Mouse (Mus musculus) heart, embryonic 16.5 days (tissue): Measurements from ENCODE around the gene Fkbp6. TPM values are rescaled to one million over a fixed set of nuclear protein-coding genes. Genes with fewer than 3 reads are reported as not detected.
A peak's percentile ranks its signal among the peaks of the same experiment; 100 is the strongest.

Experiments
- ATAC-seq: fragments of 200-750 bp; cut with Nextera tagmentation; replicated peaks from 2 replicates; pipeline ENCODE4 v1.8.0; 2017; ENCODE audit warnings: moderate number of reproducible peaks; ENCODE audit not compliant: insufficient read depth, low FRiP score; ENCODE audit errors: extremely low read depth
- H3K27ac ChIP-seq: fragments of 300-500 bp; sonication (generic); 2 replicates; pipeline ENCODE4 v1.5.1; 2014; ENCODE audit warnings: mild to moderate bottlenecking, low read length, control low read depth, moderate library complexity
- H3K27me3 ChIP-seq: fragments of 300-500 bp; sonication (generic); 2 replicates; pipeline ENCODE4 v1.6.1; 2014; ENCODE audit warnings: low read length, mixed read lengths; ENCODE audit not compliant: control insufficient read depth, insufficient read depth
- H3K36me3 ChIP-seq: fragments of 300-500 bp; sonication (generic); 2 replicates; pipeline ENCODE4 v1.6.1; 2014; ENCODE audit not compliant: control insufficient read depth, insufficient read depth
- H3K4me1 ChIP-seq: fragments of 300-500 bp; sonication (generic); 2 replicates; pipeline ENCODE4 v1.6.1; 2014; ENCODE audit warnings: low read length, mixed read lengths; ENCODE audit not compliant: control insufficient read depth, insufficient read depth
- H3K4me2 ChIP-seq: fragments of 300-500 bp; sonication (generic); 2 replicates; pipeline ENCODE4 v1.6.1; 2014; ENCODE audit warnings: low read depth, mild to moderate bottlenecking, control low read depth, low read length
- H3K4me3 ChIP-seq: fragments of 300-500 bp; sonication (generic); 2 replicates; pipeline ENCODE4 v1.5.1; 2014; ENCODE audit warnings: mild to moderate bottlenecking, control low read depth, low read length
- H3K9ac ChIP-seq: fragments of 300-500 bp; sonication (generic); 2 replicates; pipeline ENCODE4 v1.6.1; 2014; ENCODE audit warnings: low read length, control low read depth
- H3K9me3 ChIP-seq: fragments of 300-500 bp; sonication (generic); replicated peaks from 2 replicates; pipeline ENCODE4 v1.6.1; 2016; ENCODE audit warnings: low read length; ENCODE audit not compliant: control insufficient read depth
- WGBS: fragments of 180-500 bp; shearing (Covaris S2); extraction: QIAGEN DNeasy Blood & Tissue Kit; methylation state at CpG from one replicate; pipeline ENCODE4 v1.1.7; 2014; 5-methylcytosine and 5-hydroxymethylcytosine counted together
- polyA plus RNA-seq: library from polyadenylated mRNA; unstranded; fragments of >200 nt; fragmentation: Nextera tagmentation; extraction: Ambion mirVana; gene quantifications from 2 replicates; pipeline ENCODE4 v1.2.1, GENCODE M21; 2015

Gene Fkbp6
- polyA plus RNA-seq, 1 experiment from 2014 or later, result not detected

DNA sequence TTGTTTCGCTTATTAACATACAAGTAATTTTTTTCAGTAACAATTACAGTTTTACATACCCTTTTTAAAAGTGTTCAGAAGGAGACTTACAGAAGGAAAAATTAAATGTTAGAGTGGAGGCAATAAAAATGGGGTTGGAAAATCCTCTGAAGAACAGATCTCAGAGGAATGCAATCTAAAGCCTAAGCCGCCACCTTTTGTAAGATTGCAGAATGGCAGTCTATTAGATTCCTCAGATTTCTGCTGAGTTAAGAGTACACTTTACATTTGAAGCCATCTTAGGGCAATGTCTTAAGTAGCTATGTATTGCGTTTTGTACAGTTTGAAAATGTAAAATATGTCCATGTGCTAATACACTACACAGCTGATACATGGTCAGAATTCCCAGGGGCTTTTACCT lies 47.4 kb downstream of the Fkbp6 start:
- no peaks in the 10 kb centered on the region; the same call in 1 of the 2 replicates for H3K27me3 ChIP-seq
- WGBS, result 81% methylated on average over 3 of the region's 3 CpGs
- H3K4me1 ChIP-seq, result no peaks in the 10 kb centered on the region
- no peaks in the 10 kb centered on the region for H3K9me3 ChIP-seq
- no peak overlapping the region for H3K4me2 ChIP-seq
- no peak overlapping the region for H3K9ac ChIP-seq
- H3K36me3 ChIP-seq, result no peaks in the 10 kb centered on the region
- ATAC-seq, result no peak
- no peak overlapping the region for H3K27ac ChIP-seq
- no peak overlapping the region for H3K4me3 ChIP-seq

- Histone ChIP-seq H3K36me3 (no peaks in the 10 kb centered on the region), H3K4me3 (no peak overlapping the region), H3K27ac (no peak overlapping the region), H3K27me3 (no peaks in the 10 kb centered on the region; the same call in 1 of the 2 replicates), H3K9ac (no peak overlapping the region), H3K9me3 (no peaks in the 10 kb centered on the region), H3K4me1 (no peaks in the 10 kb centered on the region), H3K4me2 (no peak overlapping the region)
- no peak for ATAC-seq
- 26% methylated on average over 3 of the region's 3 CpGs for WGBS
Observed at GRCm38 (mm10) chr5:135301916-135302315, 47.9 kb downstream of the Fkbp6 start.

DNA sequence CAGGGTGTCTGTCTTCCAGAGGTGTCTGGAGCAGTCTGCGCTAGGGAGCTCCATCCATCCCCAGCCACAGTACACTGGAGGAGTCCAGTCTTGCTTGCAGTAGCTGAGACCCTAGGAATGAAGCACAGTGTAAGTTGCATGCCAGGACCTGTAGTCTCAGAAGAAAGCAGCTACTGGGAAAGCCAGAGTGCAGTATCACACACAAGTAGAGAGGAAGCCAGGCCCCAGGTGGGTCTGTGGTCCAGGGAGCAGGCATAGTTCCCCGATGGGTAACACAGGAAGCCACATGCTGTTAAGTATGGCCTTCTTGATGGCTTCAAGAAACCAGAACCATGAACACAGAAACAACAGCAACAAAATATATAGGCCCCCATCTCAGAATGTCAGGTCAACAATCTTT lies 57.8 kb downstream of the Fkbp6 start:
- H3K27me3 ChIP-seq, result no peaks in the 10 kb centered on the region
- H3K4me2 ChIP-seq, result no peak overlapping the region
- ATAC-seq, result no peak
- H3K9me3 ChIP-seq, result 0 out of 2 replicates have a peak, but pooled peaks cover 2% of the 10 kb centered on the region
- H3K4me1 ChIP-seq, result no peaks in the 10 kb centered on the region
- no peak overlapping the region for H3K27ac ChIP-seq
- H3K4me3 ChIP-seq, result no peak overlapping the region
- H3K9ac ChIP-seq, result no peak overlapping the region
- no peaks in the 10 kb centered on the region for H3K36me3 ChIP-seq
- WGBS, result 87% methylated on average over 2 of the region's 2 CpGs

- Histone ChIP-seq H3K4me1 (no peaks in the 10 kb centered on the region), H3K27ac (no peak overlapping the region), H3K4me2 (no peak overlapping the region), H3K4me3 (no peak overlapping the region), H3K9ac (no peak overlapping the region), H3K36me3 (no peaks in the 10 kb centered on the region), H3K27me3 (no peaks in the 10 kb centered on the region), H3K9me3 (0 out of 2 replicates have a peak, but pooled peaks cover 2% of the 10 kb centered on the region)
- WGBS, result 67% methylated on average over 4 of the region's 4 CpGs
- no peak for ATAC-seq
Observed at GRCm38 (mm10) chr5:135291193-135291592, 58.7 kb downstream of the Fkbp6 start.

GRCm38 (mm10) chr5:135290703-135291102 lies 59.1 kb downstream of the Fkbp6 start:
- Histone ChIP-seq H3K9ac (no peak overlapping the region), H3K27ac (no peak overlapping the region), H3K4me3 (no peak overlapping the region), H3K36me3 (no peaks in the 10 kb centered on the region), H3K4me2 (no peak overlapping the region), H3K9me3 (0 out of 2 replicates have a peak, but pooled peaks cover under 1% of the 10 kb centered on the region), H3K27me3 (no peaks in the 10 kb centered on the region), H3K4me1 (no peaks in the 10 kb centered on the region)
- ATAC-seq, result no peak
- WGBS, result 76% methylated on average over 6 of the region's 6 CpGs

DNA sequence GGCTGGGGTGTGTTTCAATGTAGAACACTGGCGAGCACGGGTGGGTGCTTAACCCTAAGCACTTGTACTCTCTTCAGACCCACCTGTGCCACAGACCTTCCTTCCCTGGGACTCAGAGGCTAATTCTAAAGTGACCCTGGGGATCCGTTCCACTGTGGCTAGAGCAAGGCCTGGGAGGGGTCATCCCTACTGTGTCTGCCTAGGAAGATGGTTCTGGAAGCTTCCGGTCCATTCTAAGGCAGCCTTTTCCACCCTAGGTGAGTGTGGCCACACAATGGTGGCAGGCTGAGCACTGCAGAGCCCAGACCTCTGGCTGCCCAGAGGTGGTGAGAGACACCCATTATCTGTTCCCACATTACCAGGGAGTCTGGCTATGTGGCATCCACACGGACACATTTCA lies 62.9 kb downstream of the Fkbp6 start:
- Histone ChIP-seq H3K9me3 (no peaks in the 10 kb centered on the region), H3K27me3 (no peaks in the 10 kb centered on the region), H3K9ac (no peak overlapping the region), H3K4me1 (no peaks in the 10 kb centered on the region), H3K4me2 (no peak overlapping the region), H3K4me3 (no peak overlapping the region), H3K36me3 (no peaks in the 10 kb centered on the region), H3K27ac (no peak overlapping the region)
- no peak for ATAC-seq
- 66% methylated on average over 5 of the region's 5 CpGs for WGBS

GRCm38 (mm10) chr5:135286185-135286584 lies 63.7 kb downstream of the Fkbp6 start:
- H3K36me3 ChIP-seq, result no peaks in the 10 kb centered on the region
- no peak overlapping the region for H3K4me3 ChIP-seq
- no peaks in the 10 kb centered on the region for H3K27me3 ChIP-seq
- no peak overlapping the region for H3K4me2 ChIP-seq
- 0% methylated on average over 6 of the region's 6 CpGs for WGBS
- peak; percentile 54; the same call in 1 of the 2 replicates for ATAC-seq
- no peaks in the 10 kb centered on the region for H3K4me1 ChIP-seq
- H3K9me3 ChIP-seq, result no peaks in the 10 kb centered on the region
- H3K27ac ChIP-seq, result no peak overlapping the region
- no peak overlapping the region for H3K9ac ChIP-seq

- no peaks in the 10 kb centered on the region for H3K27me3 ChIP-seq
- ATAC-seq, result no peak
- H3K27ac ChIP-seq, result no peak overlapping the region
- no peaks in the 10 kb centered on the region; the same call in 1 of the 2 replicates for H3K4me1 ChIP-seq
- no peak overlapping the region for H3K9ac ChIP-seq
- WGBS, result 71% methylated on average over 3 of the region's 3 CpGs
- H3K9me3 ChIP-seq, result no peaks in the 10 kb centered on the region
- no peak overlapping the region for H3K4me3 ChIP-seq
- no peak overlapping the region for H3K4me2 ChIP-seq
- H3K36me3 ChIP-seq, result no peaks in the 10 kb centered on the region
Observed at GRCm38 (mm10) chr5:135285211-135285610, 64.6 kb downstream of the Fkbp6 start.

DNA sequence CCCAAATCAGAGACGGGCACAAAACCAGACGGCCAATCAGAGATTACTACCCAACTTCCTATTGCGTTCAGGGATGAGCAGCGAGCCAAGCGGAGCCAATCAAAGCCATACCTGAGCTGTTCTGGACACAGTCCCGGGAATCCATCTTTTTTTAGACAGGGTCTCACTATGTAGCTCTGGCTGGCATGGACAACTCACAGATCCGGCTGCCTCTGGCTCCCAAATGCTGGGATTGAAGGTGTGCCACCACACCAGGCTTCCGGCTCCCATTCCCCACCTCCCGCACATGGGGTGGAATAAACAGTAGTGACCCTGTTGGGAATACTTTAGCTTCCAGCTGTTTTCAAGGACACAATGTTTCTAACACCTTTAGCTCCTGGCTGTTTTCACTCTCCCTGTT lies 69.6 kb downstream of the Fkbp6 start:
- no peak overlapping the region for H3K27ac ChIP-seq
- H3K9ac ChIP-seq, result no peak overlapping the region
- WGBS, result 60% methylated on average over 9 of the region's 9 CpGs
- no peak for ATAC-seq
- no peak overlapping the region for H3K4me3 ChIP-seq
- H3K36me3 ChIP-seq, result no peaks in the 10 kb centered on the region
- H3K27me3 ChIP-seq, result peaks cover 3% of the 10 kb centered on the region
- H3K4me2 ChIP-seq, result no peak overlapping the region
- no peaks in the 10 kb centered on the region for H3K9me3 ChIP-seq
- H3K4me1 ChIP-seq, result no peaks in the 10 kb centered on the region; the same call in 1 of the 2 replicates
